ENCODE assay signal across 7 mouse cellular contexts in genomic region chr9:21594350-21594749, GRCm38 (mm10). TPM values are rescaled to one million over a fixed set of nuclear protein-coding genes. Genes with fewer than 3 reads are reported as not detected.
DNase-seq lines count a peak whose midpoint lies in the region; ATAC-seq and TF ChIP-seq lines count a peak whose summit lies in the region.
"Not testable (repeated sequence)": the region's sequence is repeated elsewhere in the genome, so short reads cannot be mapped to it uniquely, and the experiment has no call there.

No protein-coding gene starts in this region.

- DNase-seq in cerebellum, adult 9-10 months = peak; percentile 31
- not testable (repeated sequence) for DNase-seq in hindbrain, embryonic 10.5 days (ENCODE audit: low spot score); limb, embryonic 14.5 days (ENCODE audit: low spot score)

- not testable (repeated sequence) for H3K9me3 ChIP-seq in forebrain, embryonic 13.5 days (replicated peaks); hindbrain, embryonic 10.5 days; kidney, embryonic 14.5 days (ENCODE audit: control insufficient read depth, low read length); limb, embryonic 14.5 days (ENCODE audit: control insufficient read depth, low read length); megakaryocyte, embryonic 14.5 days; neural tube, embryonic 13.5 days

- H3K27me3 ChIP-seq in forebrain, embryonic 13.5 days; hindbrain, embryonic 10.5 days (ENCODE audit: insufficient read depth, poor library complexity, severe bottlenecking); kidney, embryonic 14.5 days (ENCODE audit: control insufficient read depth, insufficient read depth, low read length); limb, embryonic 14.5 days (ENCODE audit: control insufficient read depth, insufficient read depth, low read length); megakaryocyte, embryonic 14.5 days (replicated peaks); neural tube, embryonic 13.5 days: not testable (repeated sequence)

- H3K36me3 ChIP-seq in forebrain, embryonic 13.5 days (ENCODE audit: poor library complexity, severe bottlenecking) = peaks cover 41% of the 10 kb centered on the region
- peaks cover 50% of the 10 kb centered on the region for H3K36me3 ChIP-seq in hindbrain, embryonic 10.5 days
- peaks cover 22% of the 10 kb centered on the region; the same call in 1 of the 2 replicates for H3K36me3 ChIP-seq in kidney, embryonic 14.5 days (ENCODE audit: control insufficient read depth, insufficient read depth, low read length)
- H3K36me3 ChIP-seq in limb, embryonic 14.5 days (ENCODE audit: control insufficient read depth, insufficient read depth, low read length) = peaks cover 39% of the 10 kb centered on the region
- H3K36me3 ChIP-seq in megakaryocyte, embryonic 14.5 days (replicated peaks; ENCODE audit: low read length) = peaks cover 47% of the 10 kb centered on the region
- peaks cover 44% of the 10 kb centered on the region for H3K36me3 ChIP-seq in neural tube, embryonic 13.5 days

- peaks cover 36% of the 10 kb centered on the region for H3K4me1 ChIP-seq in forebrain, embryonic 13.5 days
- peaks cover 34% of the 10 kb centered on the region for H3K4me1 ChIP-seq in hindbrain, embryonic 10.5 days (replicated peaks)
- H3K4me1 ChIP-seq in kidney, embryonic 14.5 days (ENCODE audit: control insufficient read depth, insufficient read depth, low read length) = peaks cover 18% of the 10 kb centered on the region
- H3K4me1 ChIP-seq in limb, embryonic 14.5 days (ENCODE audit: control insufficient read depth, insufficient read depth, low read length) = peaks cover 15% of the 10 kb centered on the region; the same call in 1 of the 2 replicates
- H3K4me1 ChIP-seq in megakaryocyte, embryonic 14.5 days = peaks cover 55% of the 10 kb centered on the region
- peaks cover 39% of the 10 kb centered on the region for H3K4me1 ChIP-seq in neural tube, embryonic 13.5 days (replicated peaks)

- peak overlapping the region; percentile 97 for H3K4me2 ChIP-seq in forebrain, embryonic 13.5 days
- peak overlapping the region; percentile 95; the same call in 1 of the 2 replicates for H3K4me2 ChIP-seq in kidney, embryonic 14.5 days (replicated peaks; ENCODE audit: low read depth, low read length)
- 0 out of 2 replicates have a peak overlapping the region, but pooled peaks have one; percentile 84 for H3K4me2 ChIP-seq in limb, embryonic 14.5 days (replicated peaks; ENCODE audit: low read depth, low read length, severe bottlenecking)
- peak overlapping the region; percentile 98 for H3K4me2 ChIP-seq in neural tube, embryonic 13.5 days

- WGBS in forebrain, embryonic 13.5 days = 89% methylated on average over 8 of the region's 8 CpGs
- WGBS in hindbrain, embryonic 10.5 days = 93% methylated on average over 8 of the region's 8 CpGs
- 89% methylated on average over 8 of the region's 8 CpGs for WGBS in kidney, embryonic 14.5 days
- WGBS in limb, embryonic 14.5 days = 85% methylated on average over 8 of the region's 8 CpGs
- 94% methylated on average over 8 of the region's 8 CpGs for WGBS in neural tube, embryonic 13.5 days

- H3K4me3 ChIP-seq in forebrain, embryonic 13.5 days = peak overlapping the region; percentile 100
- H3K4me3 ChIP-seq in hindbrain, embryonic 10.5 days = peak overlapping the region; percentile 99; the same call in 1 of the 2 replicates
- peak overlapping the region; percentile 96; the same call in 1 of the 2 replicates for H3K4me3 ChIP-seq in kidney, embryonic 14.5 days (ENCODE audit: low read length)
- peak overlapping the region; percentile 90 for H3K4me3 ChIP-seq in limb, embryonic 14.5 days (replicated peaks; ENCODE audit: low read length)
- peak overlapping the region; percentile 99 for H3K4me3 ChIP-seq in megakaryocyte, embryonic 14.5 days (replicated peaks)
- H3K4me3 ChIP-seq in neural tube, embryonic 13.5 days = peak overlapping the region; percentile 99

- ATAC-seq in forebrain, embryonic 13.5 days; kidney, embryonic 14.5 days (ENCODE audit: low FRiP score, low TSS enrichment); limb, embryonic 14.5 days (ENCODE audit: low FRiP score, low read depth); neural tube, embryonic 13.5 days (ENCODE audit: low read depth): not testable (repeated sequence)

- H3K9ac ChIP-seq in forebrain, embryonic 13.5 days = peak overlapping the region; percentile 94; the same call in 1 of the 2 replicates
- 0 out of 2 replicates have a peak overlapping the region, but pooled peaks have one; percentile 18 for H3K9ac ChIP-seq in kidney, embryonic 14.5 days (ENCODE audit: low read depth, low read length)
- 0 out of 2 replicates have a peak overlapping the region, but pooled peaks have one; percentile 88 for H3K9ac ChIP-seq in limb, embryonic 14.5 days (ENCODE audit: low read depth, low read length, severe bottlenecking)
- H3K9ac ChIP-seq in neural tube, embryonic 13.5 days = peak overlapping the region; percentile 90

- TF ChIP-seq POLR2A in limb, embryonic 14.5 days (IDR thresholded peaks at IDR 0.05; ENCODE audit: borderline replicate concordance, extremely low read depth, insufficient read depth, insufficient read length) = not testable (repeated sequence)

- H3K27ac ChIP-seq in forebrain, embryonic 13.5 days; hindbrain, embryonic 10.5 days; kidney, embryonic 14.5 days (ENCODE audit: low read depth, low read length); limb, embryonic 14.5 days (replicated peaks; ENCODE audit: low read depth, low read length); neural tube, embryonic 13.5 days (replicated peaks): not testable (repeated sequence)

RNA-seq across cellular contexts. Expression of gene Yipf2, which starts 1.7 kb away (rescaled TPM):
- polyA plus RNA-seq in forebrain, embryonic 13.5 days (2015; fragmentation: Nextera tagmentation; extraction: Ambion mirVana) = 20.6 and 23.0 TPM in 2 replicates
- polyA plus RNA-seq in hindbrain, embryonic 10.5 days (2016; fragmentation: Nextera tagmentation; extraction: Ambion mirVana) = 21.5 and 23.7 TPM in 2 replicates
- 23.4 and 24.0 TPM in 2 replicates for polyA plus RNA-seq in kidney, embryonic 14.5 days (2014; fragmentation: Nextera tagmentation; extraction: Ambion mirVana)
- polyA plus RNA-seq in limb, embryonic 14.5 days (2012; rRNA removed) = 19.6 and 24.0 TPM in 2 replicates
- polyA plus RNA-seq in limb, embryonic 14.5 days (2014; fragmentation: Nextera tagmentation; extraction: Ambion mirVana) = 18.1 and 23.6 TPM in 2 replicates
- 3.6 and 8.0 TPM in 2 replicates for polyA plus RNA-seq in megakaryocyte, embryonic 14.5 days (2012; ENCODE audit: insufficient read depth, low replicate concordance)
- 22.7 and 23.5 TPM in 2 replicates for polyA plus RNA-seq in neural tube, embryonic 13.5 days (2015; fragmentation: Nextera tagmentation; extraction: Ambion mirVana)

RNA-seq across cellular contexts. Expression of gene Timm29, which starts 1.8 kb away (rescaled TPM):
- polyA plus RNA-seq in forebrain, embryonic 13.5 days (2015; fragmentation: Nextera tagmentation; extraction: Ambion mirVana) = 44.3 and 46.7 TPM in 2 replicates
- 33.8 and 38.4 TPM in 2 replicates for polyA plus RNA-seq in hindbrain, embryonic 10.5 days (2016; fragmentation: Nextera tagmentation; extraction: Ambion mirVana)
- polyA plus RNA-seq in kidney, embryonic 14.5 days (2014; fragmentation: Nextera tagmentation; extraction: Ambion mirVana) = 27.0 and 41.3 TPM in 2 replicates
- 35.5 and 40.8 TPM in 2 replicates for polyA plus RNA-seq in limb, embryonic 14.5 days (2012; rRNA removed)
- 39.8 and 43.0 TPM in 2 replicates for polyA plus RNA-seq in limb, embryonic 14.5 days (2014; fragmentation: Nextera tagmentation; extraction: Ambion mirVana)
- 4.0 and 8.8 TPM in 2 replicates for polyA plus RNA-seq in megakaryocyte, embryonic 14.5 days (2012; ENCODE audit: insufficient read depth, low replicate concordance)
- 54.6 and 58.4 TPM in 2 replicates for polyA plus RNA-seq in neural tube, embryonic 13.5 days (2015; fragmentation: Nextera tagmentation; extraction: Ambion mirVana)

RNA-seq across cellular contexts. Expression of gene Smarca4, which starts 21.6 kb away (rescaled TPM):
- polyA plus RNA-seq in forebrain, embryonic 13.5 days (2015; fragmentation: Nextera tagmentation; extraction: Ambion mirVana) = 159 and 174 TPM in 2 replicates
- polyA plus RNA-seq in hindbrain, embryonic 10.5 days (2016; fragmentation: Nextera tagmentation; extraction: Ambion mirVana) = 153 and 173 TPM in 2 replicates
- 105 and 125 TPM in 2 replicates for polyA plus RNA-seq in kidney, embryonic 14.5 days (2014; fragmentation: Nextera tagmentation; extraction: Ambion mirVana)
- 94.4 and 94.8 TPM in 2 replicates for polyA plus RNA-seq in limb, embryonic 14.5 days (2012; rRNA removed)
- 81.1 and 90.4 TPM in 2 replicates for polyA plus RNA-seq in limb, embryonic 14.5 days (2014; fragmentation: Nextera tagmentation; extraction: Ambion mirVana)
- 87.8 and 89.2 TPM in 2 replicates for polyA plus RNA-seq in megakaryocyte, embryonic 14.5 days (2012; ENCODE audit: insufficient read depth, low replicate concordance)
- polyA plus RNA-seq in neural tube, embryonic 13.5 days (2015; fragmentation: Nextera tagmentation; extraction: Ambion mirVana) = 149 and 160 TPM in 2 replicates

RNA-seq across cellular contexts. Expression of gene Carm1, which starts 47.7 kb away (rescaled TPM):
- 28.5 and 29.9 TPM in 2 replicates for polyA plus RNA-seq in forebrain, embryonic 13.5 days (2015; fragmentation: Nextera tagmentation; extraction: Ambion mirVana)
- 66.3 and 71.9 TPM in 2 replicates for polyA plus RNA-seq in hindbrain, embryonic 10.5 days (2016; fragmentation: Nextera tagmentation; extraction: Ambion mirVana)
- 46.9 and 60.3 TPM in 2 replicates for polyA plus RNA-seq in kidney, embryonic 14.5 days (2014; fragmentation: Nextera tagmentation; extraction: Ambion mirVana)
- 171 and 242 TPM in 2 replicates for polyA plus RNA-seq in limb, embryonic 14.5 days (2012; rRNA removed)
- polyA plus RNA-seq in limb, embryonic 14.5 days (2014; fragmentation: Nextera tagmentation; extraction: Ambion mirVana) = 71.5 and 80.3 TPM in 2 replicates
- 105 and 143 TPM in 2 replicates for polyA plus RNA-seq in megakaryocyte, embryonic 14.5 days (2012; ENCODE audit: insufficient read depth, low replicate concordance)
- polyA plus RNA-seq in neural tube, embryonic 13.5 days (2015; fragmentation: Nextera tagmentation; extraction: Ambion mirVana) = 43.8 and 45.8 TPM in 2 replicates

Comparison
In these comparisons a context has a peak if more than half of its experiments do, and no peak if none do; other contexts are left out.
1. H3K9ac ChIP-seq: peak in every context shown above with its lines; median percentile 94 in forebrain, embryonic 13.5 days; 90 in neural tube, embryonic 13.5 days; 88 in limb, embryonic 14.5 days; 18 in kidney, embryonic 14.5 days.